Mouse (Mus musculus): ENCODE results near the gene Taar4.

- TF ChIP-seq CTCF (IDR thresholded peaks at IDR 0.05; ENCODE audit: borderline replicate concordance, extremely low read depth, insufficient read depth, insufficient read length) (no peak), POLR2A (IDR thresholded peaks at IDR 0.05; ENCODE audit: borderline replicate concordance, extremely low read depth, insufficient read depth, insufficient read length, poor library complexity, severe bottlenecking) (no peak)
Observed at GRCm38 (mm10) chr10:23949508-23950005, 10.7 kb upstream of the Taar4 start, which contains the start of gene Taar3.

Data from brain, embryonic 14.5 days (tissue).